Mouse (Mus musculus): ENCODE results near the gene Arid5a. TPM values are rescaled to one million over a fixed set of nuclear protein-coding genes. Genes with fewer than 3 reads are reported as not detected.

Gene Arid5a
- polyA plus RNA-seq, 1 experiment from 2014 or later: 2.0 TPM

DNA sequence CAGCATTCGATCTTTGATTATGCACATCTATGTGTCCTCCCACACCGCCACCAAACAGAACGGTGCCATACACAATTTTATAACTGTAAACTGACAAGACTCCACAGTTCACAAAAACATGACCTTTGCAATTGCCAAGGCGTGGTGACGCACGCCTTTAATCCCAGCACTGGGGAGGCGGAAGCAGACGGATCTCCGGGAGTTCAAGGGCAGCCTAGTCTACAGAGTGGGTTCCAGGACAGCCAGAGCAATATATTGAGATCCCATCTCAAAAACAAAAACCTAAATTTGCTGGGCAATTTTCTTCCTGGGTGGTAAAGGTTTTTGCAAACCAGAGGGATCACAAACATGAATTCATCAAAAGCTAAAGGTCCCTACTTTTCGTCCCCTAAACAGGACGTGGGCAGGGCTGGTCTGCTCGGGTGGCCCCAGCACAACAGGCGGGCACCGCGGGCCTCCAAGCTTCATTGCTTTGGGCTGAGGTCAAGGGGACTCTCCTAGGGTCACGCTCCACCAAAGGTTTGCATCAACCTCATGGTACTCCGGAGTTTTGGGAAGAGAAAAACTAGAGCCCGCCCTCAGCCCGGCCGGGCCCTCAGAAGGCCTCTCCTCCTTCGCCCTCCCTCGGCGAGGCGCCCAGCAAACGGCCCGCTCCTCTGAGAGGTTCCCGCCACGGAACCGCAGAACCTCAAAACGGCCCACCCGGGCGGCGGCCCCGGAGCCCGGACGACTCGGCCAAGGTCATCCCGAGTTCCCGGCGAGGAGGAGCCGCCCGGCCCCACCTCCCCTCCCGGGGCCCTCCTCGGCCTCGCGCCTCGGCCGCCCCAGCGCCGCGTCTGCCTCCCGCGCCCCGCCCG lies 60.8 kb downstream of the Arid5a start:
- Histone ChIP-seq H3K27me3 (ENCODE audit: insufficient read depth, poor library complexity, severe bottlenecking) (no peaks in the 10 kb centered on the region), H3K9me3 (no peaks in the 10 kb centered on the region), H3K4me1 (replicated peaks) (peaks cover 16% of the 10 kb centered on the region), H3K36me3 (peaks cover 32% of the 10 kb centered on the region), H3K27ac (peak overlapping the region; percentile 98), H3K4me3 (peak overlapping the region; percentile 95)
- 6% methylated on average over 55 of the region's 55 CpGs for WGBS
- DNase-seq (ENCODE audit: low spot score): peak; percentile 4

- Histone ChIP-seq H3K4me1 (replicated peaks) (peaks cover 16% of the 10 kb centered on the region), H3K9me3 (no peaks in the 10 kb centered on the region), H3K36me3 (peaks cover 24% of the 10 kb centered on the region), H3K4me3 (peak within 1 kb of the TSS; percentile 95), H3K27me3 (ENCODE audit: insufficient read depth, poor library complexity, severe bottlenecking) (no peaks in the 10 kb centered on the region), H3K27ac (peak within 1 kb of the TSS; percentile 98)
- peak; percentile 93 for DNase-seq (ENCODE audit: low spot score)
- WGBS: 4% methylated on average over 61 of the region's 61 CpGs
Observed at GRCm38 (mm10) chr1:36368969-36369645, 61.6 kb downstream of the Arid5a start, which contains the start of gene Kansl3. Gene Kansl3 (minus strand): TSS chr1:36369181.

DNA sequence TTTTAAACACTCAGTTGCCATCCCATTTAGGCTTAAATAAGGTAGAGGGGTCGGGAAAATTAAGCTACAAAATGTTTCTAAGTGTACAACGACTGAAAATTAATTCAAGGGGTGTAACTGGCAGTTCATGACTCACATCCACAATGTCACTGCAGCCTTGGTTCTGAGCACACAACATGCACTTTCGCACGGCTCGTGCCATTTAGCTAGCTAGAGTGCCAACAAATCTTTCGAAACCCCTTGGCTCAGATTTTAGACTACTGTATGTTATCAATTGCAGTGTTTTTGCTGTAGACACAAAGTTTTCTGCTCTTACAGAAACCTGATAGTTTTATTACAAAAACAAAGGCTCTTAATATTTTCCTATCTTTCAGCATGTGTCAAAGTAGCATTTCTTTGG lies 63.4 kb downstream of the Arid5a start:
- Histone ChIP-seq H3K4me1 (replicated peaks) (peaks cover 16% of the 10 kb centered on the region), H3K36me3 (peaks cover 7% of the 10 kb centered on the region), H3K27me3 (ENCODE audit: insufficient read depth, poor library complexity, severe bottlenecking) (no peaks in the 10 kb centered on the region), H3K4me3 (no peak overlapping the region), H3K27ac (no peak overlapping the region), H3K9me3 (no peaks in the 10 kb centered on the region)
- WGBS: 85% methylated on average over 6 of the region's 6 CpGs
- no peak for DNase-seq (ENCODE audit: low spot score)

DNA sequence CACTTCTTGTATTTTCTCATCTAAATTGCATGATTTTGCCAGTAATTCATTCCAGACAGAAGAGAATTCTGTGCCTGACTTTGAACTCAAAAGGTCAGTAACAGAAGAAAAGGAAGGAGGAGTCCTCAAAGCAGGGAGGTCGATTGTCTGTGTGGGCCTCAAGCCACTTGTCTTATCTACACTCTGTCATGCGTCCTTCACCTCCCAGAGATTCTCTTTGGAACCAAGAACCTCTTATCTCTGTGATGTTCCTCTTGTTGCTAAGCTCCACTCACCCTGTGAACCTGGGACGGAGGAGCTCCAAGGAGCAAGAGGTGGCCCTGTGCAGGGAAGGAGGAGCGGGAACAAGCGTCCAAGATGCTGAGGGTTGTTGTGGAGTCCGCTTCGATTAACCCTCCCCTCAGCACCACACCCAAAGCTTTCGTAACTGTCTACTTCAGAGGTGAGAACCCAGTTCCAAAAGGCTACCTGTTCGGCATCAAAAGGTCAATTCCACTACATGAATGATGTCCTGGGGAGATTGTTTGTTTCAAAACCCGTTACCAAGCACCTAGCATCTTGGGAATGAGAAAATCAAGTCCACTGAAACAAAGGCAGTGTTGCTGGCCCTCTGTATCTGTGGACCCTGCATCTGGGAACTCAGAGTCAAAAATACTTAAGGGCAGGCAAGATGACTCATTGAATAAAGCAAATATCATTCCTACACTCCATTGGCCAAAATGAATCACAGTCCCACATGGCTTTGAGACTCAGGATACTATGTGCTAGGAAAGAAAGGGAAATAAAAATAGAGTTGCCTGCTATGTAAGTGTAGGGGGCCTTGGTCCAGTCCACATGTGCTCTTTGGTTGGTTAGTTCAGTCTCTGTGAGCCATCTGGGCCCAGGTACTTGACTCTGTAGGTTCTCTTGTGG lies 64.7 kb downstream of the Arid5a start, which contains the start of gene Fer1l5:
Fer1l5 (plus strand) TSS at position 358 of the 912 bp plus-strand sequence.
- Histone ChIP-seq H3K9me3 (no peaks in the 10 kb centered on the region), H3K27ac (no peak within 1 kb of the TSS), H3K27me3 (ENCODE audit: insufficient read depth, poor library complexity, severe bottlenecking) (no peaks in the 10 kb centered on the region), H3K4me1 (replicated peaks) (peaks cover 15% of the 10 kb centered on the region), H3K4me3 (no peak within 1 kb of the TSS), H3K36me3 (no peaks in the 10 kb centered on the region)
- WGBS: 83% methylated on average over 10 of the region's 10 CpGs
- DNase-seq (ENCODE audit: low spot score): no peak

Other genes starting within 250 kb of the Arid5a start
- gene Hs6st1, start 239.3 kb upstream of the Arid5a start, polyA plus RNA-seq (2016; fragmentation: Nextera tagmentation; extraction: Ambion mirVana): 5.2 and 6.2 TPM in 2 replicates
- gene Uggt1, start 63.0 kb upstream of the Arid5a start, polyA plus RNA-seq (2016; fragmentation: Nextera tagmentation; extraction: Ambion mirVana): 51.7 and 54.0 TPM in 2 replicates
- gene Neurl3, start 33.1 kb upstream of the Arid5a start, polyA plus RNA-seq (2016; fragmentation: Nextera tagmentation; extraction: Ambion mirVana): 0.30 and 0.31 TPM in 2 replicates
- gene Kansl3, start 61.4 kb downstream of the Arid5a start, polyA plus RNA-seq (2016; fragmentation: Nextera tagmentation; extraction: Ambion mirVana): 44.5 and 47.0 TPM in 2 replicates
- gene Fer1l5, start 64.6 kb downstream of the Arid5a start, polyA plus RNA-seq (2016; fragmentation: Nextera tagmentation; extraction: Ambion mirVana): 1.2 and 1.6 TPM in 2 replicates
- 62.9 and 65.2 TPM in 2 replicates for gene Lman2l, start 137.5 kb downstream of the Arid5a start, polyA plus RNA-seq (2016; fragmentation: Nextera tagmentation; extraction: Ambion mirVana)
- 13.4 and 15.3 TPM in 2 replicates for gene Cnnm4, start 163.9 kb downstream of the Arid5a start, polyA plus RNA-seq (2016; fragmentation: Nextera tagmentation; extraction: Ambion mirVana)
- 3.2 and 3.5 TPM in 2 replicates for gene Cnnm3, start 204.1 kb downstream of the Arid5a start, polyA plus RNA-seq (2016; fragmentation: Nextera tagmentation; extraction: Ambion mirVana)
- gene Ankrd23, start 229.2 kb downstream of the Arid5a start, polyA plus RNA-seq (2016; fragmentation: Nextera tagmentation; extraction: Ambion mirVana): 15.7 and 18.0 TPM in 2 replicates
- gene Gm42417, start 231.7 kb downstream of the Arid5a start, polyA plus RNA-seq (2016; fragmentation: Nextera tagmentation; extraction: Ambion mirVana): 0.75 TPM in 1 of 2 replicates, not detected in the other
- gene Ankrd39, start 239.7 kb downstream of the Arid5a start, polyA plus RNA-seq (2016; fragmentation: Nextera tagmentation; extraction: Ambion mirVana): 16.9 and 20.6 TPM in 2 replicates

All from hindbrain, embryonic 10.5 days (tissue).